Mouse (Mus musculus) kidney, postnatal 36 days (tissue): ENCODE measurements at regions not wholly inside any gene's neighbourhood (a gene's known extent, or its start where the extent isn't known, plus 50 kb on each side); places are given as distances from the start of the nearest gene placed in this dataset.
A peak's percentile ranks its signal among the peaks of the same experiment; 100 is the strongest.

Source experiments
- DNase-seq, 2 experiments: peaks; one replicate each; pipeline ENCODE4 v3.0.0; 2021 to 2022; ENCODE audit warnings: mixed read lengths in 2 of 2

- DNase-seq: no peak
These were observed 1543.4 kb upstream of the Tenm3 start for GRCm38 (mm10) chr8:50387189-50387588.

- DNase-seq: no peak
These were observed 1539.9 kb upstream of the Tenm3 start for GRCm38 (mm10) chr8:50383697-50384096.

- DNase-seq: no peak
These were observed 1536.0 kb upstream of the Tenm3 start for GRCm38 (mm10) chr8:50379745-50380144.

GRCm38 (mm10) chr8:50373790-50374189 lies 1530.0 kb upstream of the Tenm3 start:
- no peak for DNase-seq

- DNase-seq: no peak
These were observed 1482.7 kb upstream of the Tenm3 start for GRCm38 (mm10) chr8:50326485-50326884.

- DNase-seq: no peak
These were observed 1477.7 kb upstream of the Tenm3 start for GRCm38 (mm10) chr8:50321356-50321963.

GRCm38 (mm10) chr8:50316641-50317040 lies 1472.9 kb upstream of the Tenm3 start:
- DNase-seq: no peak

GRCm38 (mm10) chr8:50310308-50310707 lies 1466.6 kb upstream of the Tenm3 start:
- DNase-seq: no peak

- DNase-seq: no peak
These were observed 1456.6 kb upstream of the Tenm3 start for GRCm38 (mm10) chr8:50300316-50300715.

- DNase-seq: peak; percentile 64 to 71
These were observed 1449.8 kb upstream of the Tenm3 start for GRCm38 (mm10) chr8:50293501-50293900.

- peak; percentile 24 to 81 for DNase-seq
These were observed 1448.4 kb upstream of the Tenm3 start for GRCm38 (mm10) chr8:50292158-50292557.

GRCm38 (mm10) chr8:50276346-50276745 lies 1432.6 kb upstream of the Tenm3 start:
- no peak for DNase-seq

- no peak for DNase-seq
These were observed 1421.0 kb upstream of the Tenm3 start for GRCm38 (mm10) chr8:50264757-50265156.
